Mouse (Mus musculus) thymus, adult 2 months (tissue): ENCODE data around the gene Sema4b.

Experiments
- CTCF ChIP-seq: fragments of 200-500 bp; IDR thresholded peaks from 2 replicates; pipeline ENCODE4 v1.5.1; 2012; ENCODE audit warnings: mild to moderate bottlenecking, control low read depth, low read length, moderate library complexity, borderline replicate concordance; ENCODE audit not compliant: control insufficient read depth, poor library complexity, insufficient read depth; ENCODE audit errors: extremely low read depth
- POLR2A ChIP-seq: fragments of 200-500 bp; IDR thresholded peaks from 2 replicates; pipeline ENCODE4 v1.6.1; 2012; ENCODE audit warnings: mild to moderate bottlenecking, low read length, control low read depth, moderate library complexity; ENCODE audit not compliant: control insufficient read depth, poor library complexity, insufficient read depth; ENCODE audit errors: extremely low read depth

DNA sequence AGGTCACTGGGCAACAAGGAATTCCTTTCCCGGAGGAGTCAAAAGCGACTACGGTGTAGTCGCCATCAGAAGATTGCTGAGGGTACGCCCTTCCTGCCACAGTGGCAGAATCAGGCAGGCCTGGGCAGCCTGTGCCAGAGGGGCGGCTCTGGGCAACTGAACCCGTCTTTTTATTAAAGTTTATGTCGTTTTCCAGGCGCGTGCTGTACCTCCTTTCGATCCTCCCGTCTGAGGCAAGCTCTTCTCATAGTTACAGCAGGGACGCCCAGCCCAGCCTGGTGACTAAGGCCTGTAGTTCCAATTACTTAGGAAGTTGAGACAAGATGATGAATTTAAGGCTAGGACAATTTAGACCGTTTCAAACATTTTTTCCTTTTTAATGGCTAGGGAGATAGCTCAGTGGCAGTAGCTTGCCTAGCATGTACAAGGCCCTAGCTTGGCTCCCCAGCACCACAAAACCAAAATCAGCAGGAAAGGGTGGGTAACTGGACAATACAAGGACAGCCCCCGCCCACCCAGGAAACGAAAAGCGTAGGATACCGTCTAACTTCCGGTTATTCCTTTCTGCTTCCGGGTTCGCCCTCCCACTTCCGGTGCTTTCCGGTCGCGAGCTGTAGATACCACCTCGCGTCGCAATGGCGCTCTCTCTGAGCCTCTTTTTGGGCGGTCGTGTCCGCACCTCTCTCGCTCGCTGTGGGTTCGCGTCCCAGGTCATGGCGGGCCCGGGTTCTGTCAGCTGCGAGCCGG lies 74.2 kb downstream of the Sema4b start, which contains the start of gene Ngrn:
- TF ChIP-seq CTCF (no peak), POLR2A (peak; percentile 87; the same call in 1 of the 2 replicates)
